Mouse (Mus musculus): ENCODE results near the gene Zbtb34.

Zbtb34 gene

GRCm38 (mm10) chr2:33444862-33445261 lies 13.7 kb upstream of the Zbtb34 start:
- no peak for DNase-seq

- peak; percentile 42 for DNase-seq
Observed at GRCm38 (mm10) chr2:33444358-33444757, 13.2 kb upstream of the Zbtb34 start.

GRCm38 (mm10) chr2:33442701-33443100 lies 11.6 kb upstream of the Zbtb34 start:
- no peak for DNase-seq

- no peak for DNase-seq
Observed at GRCm38 (mm10) chr2:33440893-33441292, 9.8 kb upstream of the Zbtb34 start.

GRCm38 (mm10) chr2:33439980-33440670 lies 9.0 kb upstream of the Zbtb34 start:
- no peak for DNase-seq

GRCm38 (mm10) chr2:33439471-33439881 lies 8.4 kb upstream of the Zbtb34 start:
- no peak for DNase-seq

- DNase-seq = no peak
Observed at GRCm38 (mm10) chr2:33438377-33438776, 7.3 kb upstream of the Zbtb34 start.

GRCm38 (mm10) chr2:33437184-33437583 lies 6.1 kb upstream of the Zbtb34 start:
- no peak for DNase-seq

GRCm38 (mm10) chr2:33436035-33436580 lies 5.0 kb upstream of the Zbtb34 start:
- DNase-seq = no peak

GRCm38 (mm10) chr2:33435036-33435650 lies 4.0 kb upstream of the Zbtb34 start:
- DNase-seq = no peak

- peak; percentile 57 for DNase-seq
Observed at GRCm38 (mm10) chr2:33432877-33433276, 1.8 kb upstream of the Zbtb34 start.

GRCm38 (mm10) chr2:33430081-33430770 lies 898 bp downstream of the Zbtb34 start:
- DNase-seq = no peak

GRCm38 (mm10) chr2:33429339-33429738 lies 1.8 kb downstream of the Zbtb34 start:
- no peak for DNase-seq

GRCm38 (mm10) chr2:33426640-33427398 lies 4.3 kb downstream of the Zbtb34 start:
- no peak for DNase-seq

- no peak for DNase-seq
Observed at GRCm38 (mm10) chr2:33417454-33417853, 13.7 kb downstream of the Zbtb34 start.

GRCm38 (mm10) chr2:33414019-33414418 lies 17.1 kb downstream of the Zbtb34 start:
- DNase-seq = no peak

- DNase-seq = no peak
Observed at GRCm38 (mm10) chr2:33412111-33412510, 19.0 kb downstream of the Zbtb34 start.

GRCm38 (mm10) chr2:33403511-33404003 lies 27.6 kb downstream of the Zbtb34 start:
- no peak for DNase-seq

GRCm38 (mm10) chr2:33402638-33403037 lies 28.5 kb downstream of the Zbtb34 start:
- DNase-seq = no peak

- peak; percentile 69 for DNase-seq
Observed at GRCm38 (mm10) chr2:33402236-33402635, 28.9 kb downstream of the Zbtb34 start.

GRCm38 (mm10) chr2:33401217-33401616 lies 29.9 kb downstream of the Zbtb34 start:
- DNase-seq = peak; percentile 34

GRCm38 (mm10) chr2:33400541-33400940 lies 30.6 kb downstream of the Zbtb34 start:
- DNase-seq = no peak

- DNase-seq = no peak
Observed at GRCm38 (mm10) chr2:33399091-33399490, 32.0 kb downstream of the Zbtb34 start.

All from kidney, adult 18-20 months (tissue).